Comparison of ENCODE assay signal across 10 mouse cellular contexts in genomic region chr7:16930850-16931249, GRCm38 (mm10). TPM values are rescaled to one million over a fixed set of nuclear protein-coding genes. Genes with fewer than 3 reads are reported as not detected.
DNase-seq lines count a peak whose midpoint lies in the region; ATAC-seq and TF ChIP-seq lines count a peak whose summit lies in the region.
"Had no signal": no experiment of that assay in that cellular context is flagged by ENCODE, and none has a peak within 500 bp of the region (broad histone marks: within the 10 kb centered on the region; RNA-seq: fewer than 3 reads in every experiment).

No protein-coding gene starts in this region.

- no peaks in the 10 kb centered on the region for H3K79me2 ChIP-seq in MEL (ENCODE audit: control insufficient read depth, insufficient read depth, low read length, poor library complexity)

- H3K4me3 ChIP-seq in kidney, embryonic 15.5 days (replicated peaks): no peak overlapping the region
- H3K4me3 ChIP-seq in MEL (ENCODE audit: control insufficient read depth in 1 of 2, insufficient read depth in 1 of 2, low read depth in 2 of 2, low read length in 2 of 2): no peak overlapping the region
- no peak overlapping the region for H3K4me3 ChIP-seq in midbrain, postnatal 0 days (ENCODE audit: low read depth, low read length)
- H3K4me3 ChIP-seq: embryonic facial prominence, embryonic 13.5 days; liver, embryonic 13.5 days had no signal

- intact Hi-C loops in heart, postnatal 10 days (cut with DNase I): no loop called here
- intact Hi-C loops in left cerebral cortex, postnatal 10 days (cut with DNase I): loop anchor here (5.0 kb wide), 1 partner anchor 126 kb away; no protein-coding TSS in a partner anchor

- no peak for ATAC-seq in kidney, embryonic 15.5 days (replicated peaks; ENCODE audit: low FRiP score)
- no peak for ATAC-seq in midbrain, postnatal 0 days (ENCODE audit: low FRiP score)

- no peak overlapping the region for H3K9ac ChIP-seq in kidney, embryonic 15.5 days
- H3K9ac ChIP-seq in MEL (ENCODE audit: control insufficient read depth, low read depth, low read length, poor library complexity, severe bottlenecking): no peak overlapping the region
- H3K9ac ChIP-seq in midbrain, postnatal 0 days (replicated peaks; ENCODE audit: low read length, poor library complexity, severe bottlenecking): no peak overlapping the region
- H3K9ac ChIP-seq: embryonic facial prominence, embryonic 13.5 days; liver, embryonic 13.5 days had no signal

- H3K27ac ChIP-seq in kidney, embryonic 15.5 days: no peak overlapping the region
- no peak overlapping the region for H3K27ac ChIP-seq in MEL (ENCODE audit: control insufficient read depth, low read depth, low read length)
- 0 out of 2 replicates have a peak overlapping the region, but pooled peaks have one; percentile 34 for H3K27ac ChIP-seq in midbrain, postnatal 0 days (ENCODE audit: low read depth, low read length)
- H3K27ac ChIP-seq: embryonic facial prominence, embryonic 13.5 days; liver, embryonic 13.5 days had no signal

- peak; percentile 56 to 88 (median 76) for TF ChIP-seq CTCF in MEL (IDR thresholded peaks at IDR 0.05 in 2 of 3, conservative IDR thresholded peaks at IDR 0.05 in 1 of 3; ENCODE audit: control insufficient read depth in 1 of 3, insufficient read depth in 1 of 3, low read depth in 2 of 3, low read length in 3 of 3, poor library complexity in 1 of 3, severe bottlenecking in 1 of 3)
- peak; percentile 87 for TF ChIP-seq CTCF in midbrain, postnatal 0 days (IDR thresholded peaks at IDR 0.05)

- H3K4me2 ChIP-seq in kidney, embryonic 15.5 days: no peak overlapping the region
- no peak overlapping the region for H3K4me2 ChIP-seq in midbrain, postnatal 0 days (ENCODE audit: low read depth, low read length, poor library complexity, severe bottlenecking)
- H3K4me2 ChIP-seq: embryonic facial prominence, embryonic 13.5 days; liver, embryonic 13.5 days had no signal

- WGBS in kidney, embryonic 15.5 days: 12% methylated on average over 1 of the region's 1 CpGs
- WGBS in midbrain, postnatal 0 days: 10% methylated on average over 1 of the region's 1 CpGs

- TF ChIP-seq EP300 in MEL (IDR thresholded peaks at IDR 0.05; ENCODE audit: low read depth in 1 of 2, low read length in 2 of 2): no peak

- no peak for TF ChIP-seq POLR2A in MEL (IDR thresholded peaks at IDR 0.05; ENCODE audit: control insufficient read depth in 1 of 2, insufficient read depth in 1 of 2, low read depth in 1 of 2, low read length in 2 of 2, poor library complexity in 1 of 2)

- H3K36me3 ChIP-seq in kidney, embryonic 15.5 days: no peaks in the 10 kb centered on the region
- no peaks in the 10 kb centered on the region for H3K36me3 ChIP-seq in MEL (ENCODE audit: control insufficient read depth in 1 of 2, insufficient read depth in 2 of 2, low read length in 2 of 2)
- H3K36me3 ChIP-seq in midbrain, postnatal 0 days (ENCODE audit: insufficient read depth, low read length): no peaks in the 10 kb centered on the region
- H3K36me3 ChIP-seq: embryonic facial prominence, embryonic 13.5 days; liver, embryonic 13.5 days had no signal

- peaks cover 13% of the 10 kb centered on the region; the same call in 1 of the 2 replicates for H3K4me1 ChIP-seq in kidney, embryonic 15.5 days
- no peaks in the 10 kb centered on the region; a peak in 1 of 4 replicates for H3K4me1 ChIP-seq in MEL (ENCODE audit: control insufficient read depth in 1 of 2, insufficient read depth in 2 of 2, low read length in 2 of 2)
- H3K4me1 ChIP-seq in midbrain, postnatal 0 days (ENCODE audit: insufficient read depth, low read length): peaks cover 4% of the 10 kb centered on the region; the same call in 1 of the 2 replicates

- H3K9me3 ChIP-seq in kidney, embryonic 15.5 days (replicated peaks): no peaks in the 10 kb centered on the region
- no peaks in the 10 kb centered on the region for H3K9me3 ChIP-seq in MEL (replicated peaks; ENCODE audit: insufficient read depth, low read length)
- no peaks in the 10 kb centered on the region for H3K9me3 ChIP-seq in midbrain, postnatal 0 days (ENCODE audit: low read length)
- H3K9me3 ChIP-seq: embryonic facial prominence, embryonic 13.5 days; liver, embryonic 13.5 days had no signal

- peak; percentile 26 for TF ChIP-seq RAD21 in MEL (IDR thresholded peaks at IDR 0.05; ENCODE audit: low read depth, low read length)

- no peaks in the 10 kb centered on the region for H3K27me3 ChIP-seq in kidney, embryonic 15.5 days
- H3K27me3 ChIP-seq in MEL (ENCODE audit: control insufficient read depth in 1 of 2, insufficient read depth in 2 of 2, low read length in 2 of 2): no peaks in the 10 kb centered on the region
- no peaks in the 10 kb centered on the region for H3K27me3 ChIP-seq in midbrain, postnatal 0 days (ENCODE audit: insufficient read depth, low read length)
- H3K27me3 ChIP-seq: embryonic facial prominence, embryonic 13.5 days had no signal

- DNase-seq in kidney, adult 9 months: peak; percentile 78
- peak; percentile 79 for DNase-seq in MEL (ENCODE audit: low read depth, low spot score)
- DNase-seq in cerebellum, postnatal 10 days: peak; percentile 88 to 91
- peak; percentile 80 to 84 for DNase-seq in heart, postnatal 10 days
- DNase-seq in left cerebral cortex, postnatal 10 days (ENCODE audit: extremely low spot score in 1 of 2, low spot score in 2 of 2): peak; percentile 75 to 79
- DNase-seq in midbrain, postnatal 0 days (ENCODE audit: low spot score): peak; percentile 84
- no peak for DNase-seq in yolk sac, embryonic 10.5 days (ENCODE audit: low spot score)
- DNase-seq: liver, embryonic 13.5 days had no signal

TF ChIP-seq in MEL, 35 proteins besides CTCF, POLR2A, EP300 and RAD21:
- TF ChIP-seq MYB (IDR thresholded peaks at IDR 0.05; ENCODE audit: low read depth, low read length) (no peak), SMC3 (IDR thresholded peaks at IDR 0.05; ENCODE audit: low read depth, low read length) (peak; percentile 56)

RNA-seq across cellular contexts. Expression of gene Calm3, which starts 6.9 kb away (rescaled TPM):
- 116 and 124 TPM in 2 replicates for polyA plus RNA-seq in kidney, embryonic 15.5 days (2015; fragmentation: Nextera tagmentation; extraction: Ambion mirVana)
- 450 and 482 TPM in 2 replicates for total RNA-seq in MEL (2012; rRNA removed)
- polyA plus RNA-seq in MEL (2012; ENCODE audit: insufficient read depth in 1 of 2, insufficient read length in 2 of 2, low read depth in 1 of 2, low replicate concordance in 2 of 2, missing spikeins in 1 of 2): 1,000 to 10,000 TPM in 1 of 2 experiments, 100 to 1,000 TPM in 1; 515 to 1,030 TPM
- total RNA-seq in heart, postnatal 10 days (2021): 100 to 1,000 TPM; 252 to 262 TPM
- total RNA-seq in left cerebral cortex, postnatal 10 days (2021): 1,000 to 10,000 TPM; 2,071 to 2,081 TPM
- 1,835 and 1,985 TPM in 2 replicates for total RNA-seq in midbrain, postnatal 0 days (2014; rRNA removed)
- polyA plus RNA-seq in midbrain, postnatal 0 days (2015; fragmentation: Nextera tagmentation; extraction: Ambion mirVana): 467 and 471 TPM in 2 replicates

RNA-seq across cellular contexts. Expression of gene Pnmal2, which starts 13.6 kb away (rescaled TPM):
- polyA plus RNA-seq in kidney, embryonic 15.5 days (2015; fragmentation: Nextera tagmentation; extraction: Ambion mirVana): 7.7 and 9.2 TPM in 2 replicates
- not detected in 2 replicates for total RNA-seq in MEL (2012; rRNA removed)
- under 1 TPM in 1 of 2 experiments, not detected in 1; 0.07 TPM for polyA plus RNA-seq in MEL (2012; ENCODE audit: insufficient read depth in 1 of 2, insufficient read length in 2 of 2, low read depth in 1 of 2, low replicate concordance in 2 of 2, missing spikeins in 1 of 2)
- total RNA-seq in heart, postnatal 10 days (2021): 1 to 10 TPM; 5.0 to 5.2 TPM
- total RNA-seq in left cerebral cortex, postnatal 10 days (2021): 100 to 1,000 TPM; 210 to 223 TPM
- total RNA-seq in midbrain, postnatal 0 days (2014; rRNA removed): 155 and 174 TPM in 2 replicates
- 180 and 187 TPM in 2 replicates for polyA plus RNA-seq in midbrain, postnatal 0 days (2015; fragmentation: Nextera tagmentation; extraction: Ambion mirVana)

RNA-seq across cellular contexts. Expression of gene Ptgir, which starts 24.6 kb away (rescaled TPM):
- 1.5 and 2.1 TPM in 2 replicates for polyA plus RNA-seq in kidney, embryonic 15.5 days (2015; fragmentation: Nextera tagmentation; extraction: Ambion mirVana)
- 19.6 and 22.8 TPM in 2 replicates for total RNA-seq in MEL (2012; rRNA removed)
- 10 to 100 TPM in 1 of 2 experiments, not detected in 1; 23.7 TPM for polyA plus RNA-seq in MEL (2012; ENCODE audit: insufficient read depth in 1 of 2, insufficient read length in 2 of 2, low read depth in 1 of 2, low replicate concordance in 2 of 2, missing spikeins in 1 of 2)
- total RNA-seq in heart, postnatal 10 days (2021): 1 to 10 TPM; 2.6 to 2.8 TPM
- under 1 TPM in 1 of 2 experiments, not detected in 1; 0.17 TPM for total RNA-seq in left cerebral cortex, postnatal 10 days (2021)
- 0.11 and 0.14 TPM in 2 replicates for total RNA-seq in midbrain, postnatal 0 days (2014; rRNA removed)
- 0.11 TPM in 1 of 2 replicates, not detected in the other for polyA plus RNA-seq in midbrain, postnatal 0 days (2015; fragmentation: Nextera tagmentation; extraction: Ambion mirVana)

RNA-seq across cellular contexts. Expression of gene Pnmal1, which starts 28.6 kb away (rescaled TPM):
- 0.58 and 0.90 TPM in 2 replicates for polyA plus RNA-seq in kidney, embryonic 15.5 days (2015; fragmentation: Nextera tagmentation; extraction: Ambion mirVana)
- total RNA-seq in MEL (2012; rRNA removed): 0.19 and 0.23 TPM in 2 replicates
- under 1 TPM in 1 of 2 experiments, not detected in 1; 0.53 TPM for polyA plus RNA-seq in MEL (2012; ENCODE audit: insufficient read depth in 1 of 2, insufficient read length in 2 of 2, low read depth in 1 of 2, low replicate concordance in 2 of 2, missing spikeins in 1 of 2)
- not detected for total RNA-seq in heart, postnatal 10 days (2021)
- 10 to 100 TPM; 68.6 to 68.8 TPM for total RNA-seq in left cerebral cortex, postnatal 10 days (2021)
- total RNA-seq in midbrain, postnatal 0 days (2014; rRNA removed): 41.2 and 54.0 TPM in 2 replicates
- polyA plus RNA-seq in midbrain, postnatal 0 days (2015; fragmentation: Nextera tagmentation; extraction: Ambion mirVana): 64.8 and 65.2 TPM in 2 replicates

RNA-seq across cellular contexts. Expression of gene Gng8, which starts 39.3 kb away (rescaled TPM):
- 6.8 and 7.8 TPM in 2 replicates for polyA plus RNA-seq in kidney, embryonic 15.5 days (2015; fragmentation: Nextera tagmentation; extraction: Ambion mirVana)
- 0.39 TPM in 1 of 2 replicates, not detected in the other for total RNA-seq in MEL (2012; rRNA removed)
- polyA plus RNA-seq in MEL (2012; ENCODE audit: insufficient read depth in 1 of 2, insufficient read length in 2 of 2, low read depth in 1 of 2, low replicate concordance in 2 of 2, missing spikeins in 1 of 2): 1 to 10 TPM in 1 of 2 experiments, not detected in 1; 2.2 TPM
- total RNA-seq in heart, postnatal 10 days (2021): 1 to 10 TPM in 1 of 2 experiments, under 1 TPM in 1; 0.82 to 1.4 TPM
- under 1 TPM; 0.73 to 0.81 TPM for total RNA-seq in left cerebral cortex, postnatal 10 days (2021)
- 1.9 and 5.2 TPM in 2 replicates for total RNA-seq in midbrain, postnatal 0 days (2014; rRNA removed)
- 12.3 and 15.9 TPM in 2 replicates for polyA plus RNA-seq in midbrain, postnatal 0 days (2015; fragmentation: Nextera tagmentation; extraction: Ambion mirVana)

Comparison
In these comparisons a context has a peak if more than half of its experiments do, and no peak if none do; other contexts are left out.
1. RNA of gene Pnmal2, which starts 13.6 kb away (total RNA-seq): 210 to 223 TPM in left cerebral cortex, postnatal 10 days and 155 to 174 TPM in midbrain, postnatal 0 days; 5.0 to 5.2 TPM in heart, postnatal 10 days and not detected in MEL; every median in the first group is over 10 times any median in the second.